Mouse (Mus musculus) ES-Bruce4 (cell line): Measurements from ENCODE around the gene Brms1. TPM values are rescaled to one million over a fixed set of nuclear protein-coding genes. Genes with fewer than 3 reads are reported as not detected.

Experiments used
- H3K27ac ChIP-seq: 2 replicates; pipeline ENCODE4 v1.5.1; 2012; ENCODE audit warnings: low read length, inconsistent platforms; ENCODE audit not compliant: insufficient read depth
- H3K27me3 ChIP-seq: 2 replicates; pipeline ENCODE4 v1.6.1; 2012; ENCODE audit warnings: mild to moderate bottlenecking, low read length, inconsistent platforms; ENCODE audit not compliant: control insufficient read depth, poor library complexity, insufficient read depth, severe bottlenecking
- H3K36me3 ChIP-seq: 2 replicates; pipeline ENCODE4 v1.6.1; 2012; ENCODE audit warnings: inconsistent platforms, mild to moderate bottlenecking, low read length, moderate library complexity; ENCODE audit not compliant: control insufficient read depth, poor library complexity, insufficient read depth, severe bottlenecking
- H3K4me1 ChIP-seq: one replicate; pipeline ENCODE4 v1.8.1; 2011; ENCODE audit warnings: low read length; ENCODE audit not compliant: control insufficient read depth, insufficient read depth
- H3K4me3 ChIP-seq: 2 replicates; pipeline ENCODE4 v1.5.1; 2011; ENCODE audit warnings: low read depth, mild to moderate bottlenecking, low read length
- H3K9ac ChIP-seq: 2 replicates; pipeline ENCODE4 v1.6.1; 2012; ENCODE audit warnings: low read depth, mild to moderate bottlenecking, inconsistent platforms; ENCODE audit not compliant: poor library complexity, severe bottlenecking
- H3K9me3 ChIP-seq: replicated peaks from 2 replicates; pipeline ENCODE4 v1.6.1; 2012; ENCODE audit warnings: mild to moderate bottlenecking, low read length, inconsistent platforms; ENCODE audit not compliant: control insufficient read depth, poor library complexity, insufficient read depth, severe bottlenecking
- CTCF ChIP-seq: IDR thresholded peaks from one replicate; pipeline ENCODE4 v1.8.1; 2011; ENCODE audit warnings: low read depth, low read length
- EP300 ChIP-seq: IDR thresholded peaks from 2 replicates; pipeline ENCODE4 v1.6.1; 2011; ENCODE audit warnings: low read depth, low read length; ENCODE audit not compliant: insufficient read depth
- POLR2A ChIP-seq: IDR thresholded peaks from one replicate; pipeline ENCODE4 v1.8.1; 2011; ENCODE audit warnings: low read length; ENCODE audit not compliant: insufficient read depth
- polyA plus RNA-seq: library from polyadenylated mRNA; stranded (reverse); fragments of >200 nt; gene quantifications from 2 replicates; pipeline ENCODE4 v1.2.4, GENCODE M21; 2011; ENCODE audit warnings: low read depth; ENCODE audit not compliant: missing spikeins, insufficient read depth, insufficient read length

The Brms1 gene
- polyA plus RNA-seq, 1 experiment, result 24.0 TPM

DNA sequence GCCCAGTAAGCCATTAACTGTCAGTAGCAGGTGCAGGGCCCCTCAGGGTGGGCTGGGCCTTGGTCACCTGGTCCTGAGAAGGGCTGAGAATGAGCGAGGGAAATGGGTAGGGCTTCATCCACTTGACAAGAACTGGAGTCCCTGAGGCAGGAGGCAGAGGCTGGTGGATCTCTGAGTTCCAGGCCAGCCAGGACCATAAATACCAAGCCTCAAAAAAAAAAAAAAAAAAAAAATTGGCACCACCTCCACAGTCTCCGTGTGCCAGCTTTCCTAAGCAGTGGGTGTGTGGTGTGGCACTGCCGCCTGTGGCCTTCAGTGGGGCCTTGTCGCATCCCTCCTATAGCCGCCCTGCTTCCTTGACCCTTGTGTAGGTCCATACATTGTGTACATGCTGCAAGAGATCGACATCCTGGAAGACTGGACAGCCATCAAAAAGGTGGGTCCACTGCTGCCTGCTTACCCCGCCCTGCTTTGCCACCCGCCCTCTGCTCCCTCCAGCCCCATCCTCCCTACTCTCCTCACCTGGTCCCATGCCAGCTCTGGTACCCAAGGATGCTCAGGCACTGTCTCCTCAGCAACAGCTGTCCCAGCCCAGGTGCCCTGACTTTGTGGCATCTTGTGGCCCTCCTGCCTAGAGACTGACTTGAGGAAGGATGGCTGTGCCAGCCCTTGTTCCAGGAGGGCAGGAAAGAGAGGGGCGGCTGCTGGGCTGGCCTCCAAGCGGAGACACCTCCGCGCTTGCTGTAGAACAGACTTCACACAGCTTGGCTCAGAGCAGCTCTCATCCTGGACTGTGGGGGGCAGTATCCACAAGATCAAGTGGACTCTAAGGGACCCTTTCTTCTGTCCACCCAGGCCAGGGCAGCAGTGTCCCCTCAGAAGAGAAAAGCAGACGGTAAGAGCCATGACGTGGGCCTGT lies 7.2 kb downstream of the Brms1 start:
- Histone ChIP-seq H3K4me3 (no peak overlapping the region), H3K36me3 (no peaks in the 10 kb centered on the region), H3K4me1 (peaks cover 5% of the 10 kb centered on the region), H3K9ac (no peak overlapping the region), H3K9me3 (no peaks in the 10 kb centered on the region), H3K27ac (no peak overlapping the region), H3K27me3 (no peaks in the 10 kb centered on the region)
- TF ChIP-seq POLR2A (no peak), CTCF (peak; percentile 46), EP300 (no peak)

DNA sequence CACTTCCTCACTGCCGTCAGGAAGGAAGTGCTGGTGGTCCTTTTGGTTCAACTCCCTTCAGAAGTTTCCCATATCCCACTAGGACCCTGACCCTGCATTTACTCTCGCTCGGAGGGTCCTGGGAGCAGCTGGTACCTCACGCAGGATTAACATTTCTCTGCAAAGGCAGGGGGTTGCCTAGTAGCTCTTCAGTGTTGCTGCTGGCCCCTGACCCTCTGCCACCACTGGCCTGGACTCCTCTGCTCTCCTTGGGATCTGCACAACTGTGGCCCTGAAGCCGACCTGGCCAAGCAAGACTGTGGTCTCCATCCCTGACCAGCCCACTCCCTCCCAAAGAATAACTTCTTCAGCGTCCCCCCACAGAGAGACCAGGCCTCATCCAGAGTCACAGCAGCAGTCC lies 8.2 kb downstream of the Brms1 start:
- Histone ChIP-seq H3K27ac (peak overlapping the region; percentile 43), H3K9ac (no peak overlapping the region), H3K9me3 (no peaks in the 10 kb centered on the region), H3K36me3 (no peaks in the 10 kb centered on the region), H3K4me3 (no peak overlapping the region), H3K4me1 (peaks cover 7% of the 10 kb centered on the region), H3K27me3 (no peaks in the 10 kb centered on the region)
- TF ChIP-seq CTCF (no peak), EP300 (no peak), POLR2A (no peak)

DNA sequence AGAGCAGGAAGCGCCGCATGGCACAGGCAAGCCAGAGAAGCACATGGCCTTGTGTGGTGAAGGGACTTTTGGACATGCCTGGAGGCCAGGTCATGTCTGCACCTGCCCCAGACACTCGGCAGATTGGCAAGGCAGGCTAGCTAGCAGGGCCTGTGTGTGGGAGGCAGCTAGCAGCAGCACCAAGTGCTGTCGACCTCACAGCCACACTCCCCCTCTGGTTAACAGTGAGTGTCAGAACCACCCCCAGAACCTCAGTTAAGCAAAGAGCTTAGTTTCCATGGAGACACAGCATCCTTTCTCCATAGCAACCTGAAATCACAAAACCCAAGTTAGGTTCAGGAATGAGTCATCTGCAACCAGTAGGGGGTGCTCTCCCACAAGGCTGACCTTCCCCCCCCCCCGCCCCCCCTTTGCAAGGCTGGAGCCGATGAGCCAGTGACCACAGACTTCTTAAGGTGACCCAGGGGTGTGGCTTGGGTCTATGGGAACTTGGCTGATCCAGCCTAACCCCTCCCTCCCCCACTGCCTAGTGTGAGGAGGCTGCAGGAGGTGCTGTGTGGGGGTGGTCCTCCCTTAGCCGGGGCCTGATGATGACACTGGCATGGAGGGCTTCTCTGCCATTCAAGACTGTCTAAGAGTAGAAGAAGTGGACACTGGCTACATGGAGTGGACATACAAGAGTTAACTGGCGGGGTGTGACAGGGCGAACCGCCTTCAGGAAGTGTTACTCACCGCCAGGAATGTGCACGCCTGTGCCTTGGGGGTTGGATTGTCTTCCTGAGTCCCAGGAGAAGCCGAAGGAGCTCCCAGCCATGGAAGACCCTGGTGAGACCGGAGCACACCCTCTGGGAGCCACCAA lies 9.1 kb downstream of the Brms1 start, which contains the start of gene Rin1:
Rin1 (plus strand) TSS at position 435 of the 859 bp plus-strand sequence.
- Histone ChIP-seq H3K27me3 (no peaks in the 10 kb centered on the region), H3K9me3 (no peaks in the 10 kb centered on the region), H3K27ac (peak within 1 kb of the TSS; percentile 43), H3K9ac (peak within 1 kb of the TSS; percentile 36), H3K4me1 (peaks cover 7% of the 10 kb centered on the region), H3K36me3 (no peaks in the 10 kb centered on the region), H3K4me3 (peak within 1 kb of the TSS; percentile 53)
- TF ChIP-seq CTCF (peak; percentile 4), EP300 (peak; percentile 56; the same call in 1 of the 2 replicates), POLR2A (no peak)

DNA sequence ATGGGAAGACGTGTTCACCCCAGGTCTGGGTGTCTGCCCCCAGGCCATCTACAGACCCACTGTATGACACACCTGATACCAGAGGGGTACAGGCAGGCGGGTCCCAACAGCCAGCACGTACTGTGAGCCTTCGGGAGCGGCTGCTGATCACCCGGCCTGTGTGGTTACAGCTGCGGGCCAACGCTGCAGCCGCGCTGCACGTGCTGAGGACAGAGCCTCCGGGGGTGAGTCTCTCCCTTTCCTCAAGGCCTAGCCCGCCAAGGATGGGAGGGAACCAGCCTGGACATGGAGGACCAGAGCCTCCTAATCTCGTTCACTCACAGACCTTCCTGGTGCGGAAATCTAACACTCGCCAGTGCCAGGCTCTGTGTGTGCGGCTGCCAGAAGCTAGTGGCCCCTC lies 9.9 kb downstream of the Brms1 start:
- TF ChIP-seq EP300 (no peak), POLR2A (no peak), CTCF (no peak)
- H3K4me3 ChIP-seq, result peak overlapping the region; percentile 53
- no peak overlapping the region for H3K27ac ChIP-seq
- H3K9ac ChIP-seq, result peak overlapping the region; percentile 36
- H3K9me3 ChIP-seq, result no peaks in the 10 kb centered on the region
- no peaks in the 10 kb centered on the region for H3K27me3 ChIP-seq
- H3K36me3 ChIP-seq, result no peaks in the 10 kb centered on the region
- H3K4me1 ChIP-seq, result peaks cover 7% of the 10 kb centered on the region

DNA sequence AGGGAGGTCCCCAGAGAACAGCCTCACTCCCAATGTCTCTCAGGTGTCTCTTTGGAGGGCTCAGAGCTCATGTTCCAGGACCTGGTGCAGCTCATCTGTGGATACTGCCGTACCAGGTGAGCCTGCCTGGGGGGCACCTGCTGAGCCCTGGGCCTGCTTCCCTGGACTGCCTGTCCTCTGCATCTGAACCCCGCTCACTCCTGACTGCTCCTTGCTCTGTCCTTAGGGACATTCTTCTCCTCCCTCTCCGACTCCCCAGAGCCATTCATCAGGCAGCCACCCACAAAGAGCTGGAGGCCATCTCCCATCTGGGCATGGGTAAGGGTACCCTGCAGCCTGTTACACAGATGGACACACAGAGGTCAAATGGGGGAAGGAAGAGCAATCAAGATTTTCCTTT lies 10.4 kb downstream of the Brms1 start:
- TF ChIP-seq CTCF (no peak), POLR2A (no peak), EP300 (no peak)
- Histone ChIP-seq H3K36me3 (no peaks in the 10 kb centered on the region), H3K9me3 (no peaks in the 10 kb centered on the region), H3K4me1 (peaks cover 7% of the 10 kb centered on the region), H3K27ac (no peak overlapping the region), H3K4me3 (peak overlapping the region; percentile 53), H3K27me3 (no peaks in the 10 kb centered on the region), H3K9ac (peak overlapping the region; percentile 36)
